Mouse (Mus musculus) embryo, embryonic 10 days (tissue): ENCODE measurements at regions not wholly inside any gene's neighbourhood (a gene's known extent, or its start where the extent isn't known, plus 50 kb on each side); places are given as distances from the start of the nearest gene placed in this dataset.

Source experiments
- DNase-seq: peaks from one replicate; pipeline ENCODE4 v3.0.0-alpha.2; 2015; ENCODE audit warnings: low spot score

- DNase-seq: peak; percentile 5
These were observed 106.9 kb downstream of the Zfp788 start for GRCm38 (mm10) chr7:41739891-41740290.
